Mouse (Mus musculus) thymus, postnatal 36 days (tissue): ENCODE measurements around the gene Dppa3.

Experiments used
- DNase-seq, 2 experiments: peaks; one replicate each; pipeline ENCODE4 v3.0.0; 2022; ENCODE audit warnings: mixed read lengths in 2 of 2

Dppa3 gene

DNA sequence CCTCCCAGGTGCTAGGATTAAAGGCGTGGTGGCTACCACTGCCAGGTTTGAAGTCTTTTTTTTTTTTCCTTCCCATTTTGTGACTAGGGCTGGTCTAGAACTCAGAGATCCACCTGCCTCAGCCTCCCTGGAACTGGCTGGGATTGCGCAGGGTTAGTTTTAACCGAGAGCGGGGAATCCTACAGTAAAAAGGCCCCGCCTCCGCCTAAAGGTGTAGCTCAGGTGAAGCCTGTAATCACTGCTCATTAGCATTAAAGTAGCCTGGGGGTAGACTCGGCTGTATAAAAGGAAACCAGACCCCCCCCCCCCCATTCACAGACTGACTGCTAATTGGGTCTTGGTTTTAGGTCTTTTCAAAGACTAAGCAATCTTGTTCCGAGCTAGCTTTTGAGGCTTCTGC, at the start of gene Dppa3:
Gene Dppa3 (plus strand): TSS at position 301 of the 400 bp plus-strand sequence.
- no peak for DNase-seq

GRCm38 (mm10) chr6:122577030-122577429, 49.2 kb upstream of the Dppa3 start:
- DNase-seq = no peak

DNA sequence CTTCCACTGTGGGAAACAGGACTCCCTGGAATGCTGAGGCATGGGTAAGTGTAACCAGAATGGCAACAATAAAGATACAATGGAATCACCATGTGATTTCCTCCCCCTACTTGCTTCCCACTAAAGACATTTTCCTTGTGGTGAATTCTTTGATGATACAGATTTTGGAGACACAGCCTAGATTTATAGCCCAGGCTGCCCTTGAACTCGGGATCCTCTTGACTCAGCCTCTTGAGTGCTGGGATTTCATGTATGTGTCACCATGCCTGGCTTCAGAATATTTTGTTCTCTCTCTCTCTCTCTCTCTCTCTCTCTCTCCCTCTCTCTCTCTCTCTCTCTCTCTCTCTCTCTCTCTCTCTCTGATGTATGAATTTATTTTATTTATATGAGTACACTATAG, 47.1 kb upstream of the Dppa3 start:
- no peak for DNase-seq

DNA sequence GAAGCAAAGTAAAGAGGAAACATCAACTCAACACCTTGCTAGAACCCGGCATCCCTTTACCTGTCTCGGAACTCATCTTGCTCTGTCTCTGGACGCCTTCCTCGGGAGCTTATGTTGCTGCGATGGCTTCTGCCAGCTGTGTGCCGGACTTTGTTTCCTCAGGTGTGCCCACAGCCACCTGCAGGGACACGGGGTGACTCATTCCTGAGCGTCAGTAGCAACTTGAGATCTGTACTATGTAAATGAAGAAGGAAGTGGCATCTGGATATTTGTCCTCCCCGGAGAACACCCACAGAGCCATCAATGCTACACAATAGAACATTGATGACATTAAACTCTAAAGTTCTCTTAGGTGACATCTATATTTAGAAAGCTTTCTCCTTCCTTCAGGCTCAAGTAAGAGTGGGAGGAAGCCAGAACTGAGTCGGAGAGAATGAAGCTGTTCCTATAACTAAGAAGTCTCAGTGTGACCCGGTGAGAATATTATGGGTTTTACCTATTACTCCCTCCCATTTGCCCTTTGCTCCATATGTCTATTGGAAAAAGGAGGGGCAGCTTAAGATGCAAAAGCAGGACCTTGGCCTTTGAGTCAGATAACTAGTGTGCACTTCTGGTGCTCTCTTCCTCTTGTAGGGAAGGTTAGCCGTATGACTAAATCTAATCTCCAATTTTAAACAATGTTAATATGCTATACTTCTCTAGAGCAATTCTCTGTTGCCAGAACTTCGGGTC, 35.0 kb upstream of the Dppa3 start:
- DNase-seq = no peak

- no peak for DNase-seq
Measured at GRCm38 (mm10) chr6:122592905-122593304, 33.3 kb upstream of the Dppa3 start.

DNA sequence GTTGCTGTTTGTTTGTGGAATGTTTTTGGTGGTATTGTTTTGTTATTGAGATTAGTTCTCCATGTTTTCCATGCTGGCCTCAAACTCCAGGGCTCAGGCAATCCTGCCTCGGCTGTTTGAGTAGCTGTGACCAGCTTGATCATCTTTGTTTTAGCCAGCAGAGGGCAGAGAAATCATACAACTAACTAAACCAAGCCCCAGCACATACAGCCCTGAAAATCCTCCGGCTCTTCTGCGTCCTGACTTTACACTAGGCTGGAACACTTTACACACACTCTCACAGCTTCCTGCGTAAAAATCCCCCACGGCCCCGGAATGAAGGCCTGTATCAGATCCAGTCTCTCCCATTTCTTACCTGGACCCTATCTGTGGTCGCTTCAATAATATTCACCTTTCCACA, 30.6 kb upstream of the Dppa3 start:
- DNase-seq = peak in 1 of 2 experiments; percentile 12

DNA sequence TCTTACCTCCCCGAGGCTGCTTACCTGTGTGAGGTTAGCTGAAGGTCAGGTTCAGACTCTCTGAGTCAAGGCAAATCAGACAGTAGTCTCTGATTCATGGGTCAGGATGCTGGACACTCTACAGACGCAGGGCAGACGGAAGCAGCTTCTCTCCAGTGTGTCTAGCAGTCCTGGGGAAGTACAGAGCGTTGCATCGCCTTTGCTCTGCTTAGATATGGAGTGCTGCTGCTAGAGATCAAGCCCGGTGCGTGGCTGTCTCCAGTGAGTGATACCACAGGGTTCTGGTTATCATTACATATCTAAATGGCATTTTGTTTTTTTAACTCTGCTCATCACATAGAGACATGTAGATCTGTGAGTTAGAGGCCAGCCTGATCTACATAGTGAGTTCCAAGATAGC, 29.6 kb upstream of the Dppa3 start:
- DNase-seq = no peak

- no peak for DNase-seq
Measured at GRCm38 (mm10) chr6:122598014-122598413, 28.2 kb upstream of the Dppa3 start.

DNA sequence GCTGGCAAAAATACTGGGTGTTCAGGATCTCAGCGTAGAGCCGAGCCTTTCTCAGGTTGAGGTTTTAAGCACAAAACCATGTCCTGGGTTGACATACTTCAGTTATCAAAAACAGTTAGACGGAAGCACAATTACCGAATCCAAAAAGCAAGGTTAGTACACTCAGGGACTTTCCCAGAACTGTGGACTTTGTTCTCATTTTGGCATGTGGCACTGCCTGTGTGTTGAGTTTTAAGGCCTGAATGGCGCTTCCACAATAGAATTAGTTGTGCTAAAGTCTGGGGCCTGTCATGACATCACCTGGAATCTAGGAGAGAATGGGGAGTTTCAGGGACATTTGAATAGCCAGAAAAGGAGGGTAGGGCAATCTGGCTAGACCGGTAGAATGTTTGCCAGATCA, 27.8 kb upstream of the Dppa3 start:
- DNase-seq = no peak

- DNase-seq = no peak
Measured at GRCm38 (mm10) chr6:122599054-122599737, 27.0 kb upstream of the Dppa3 start.

GRCm38 (mm10) chr6:122600066-122600646, 26.1 kb upstream of the Dppa3 start:
- DNase-seq = no peak

GRCm38 (mm10) chr6:122601031-122601430, 25.2 kb upstream of the Dppa3 start:
- DNase-seq = no peak

- no peak for DNase-seq
Measured at GRCm38 (mm10) chr6:122601615-122602014, 24.6 kb upstream of the Dppa3 start.

DNA sequence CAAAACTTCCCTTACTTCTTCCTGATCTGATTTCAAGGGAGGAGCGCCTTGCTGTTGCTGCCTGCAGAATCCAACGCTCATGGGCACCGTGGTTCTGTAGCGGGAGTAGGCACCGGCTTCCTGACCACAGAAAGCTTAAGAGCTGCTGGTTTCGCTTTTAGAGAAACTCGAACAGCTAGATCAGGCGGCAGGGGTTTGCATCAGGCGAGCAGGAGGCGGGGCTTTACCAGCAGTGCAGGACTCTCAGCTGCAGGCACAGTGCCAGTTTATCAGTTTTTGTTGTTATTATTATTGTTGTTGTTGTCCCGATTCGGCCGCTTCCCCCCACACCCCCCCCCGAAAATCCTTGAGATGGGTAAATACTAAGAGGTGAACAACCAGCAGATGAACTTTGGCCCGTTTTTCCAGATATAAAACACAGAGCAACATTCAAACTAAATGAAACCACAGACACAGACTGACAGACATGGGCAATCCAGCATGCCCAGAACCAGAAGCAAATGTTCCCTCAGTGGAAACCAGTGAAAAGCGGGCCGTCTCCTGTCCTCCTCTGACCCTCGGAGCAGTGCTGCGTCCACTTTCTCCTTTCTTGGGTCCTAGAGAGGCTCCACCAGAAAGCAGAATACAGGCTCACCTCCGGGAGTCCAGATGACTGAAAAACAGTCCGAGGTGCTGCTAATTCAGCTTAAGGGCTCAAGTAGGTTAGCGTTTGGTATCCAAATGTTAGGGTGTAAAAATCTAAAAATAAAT, 23.8 kb upstream of the Dppa3 start, which contains the start of gene Apobec1:
Gene Apobec1 (minus strand): TSS at position 203 of the 750 bp plus-strand sequence.
- DNase-seq = peak; percentile 77 to 86

DNA sequence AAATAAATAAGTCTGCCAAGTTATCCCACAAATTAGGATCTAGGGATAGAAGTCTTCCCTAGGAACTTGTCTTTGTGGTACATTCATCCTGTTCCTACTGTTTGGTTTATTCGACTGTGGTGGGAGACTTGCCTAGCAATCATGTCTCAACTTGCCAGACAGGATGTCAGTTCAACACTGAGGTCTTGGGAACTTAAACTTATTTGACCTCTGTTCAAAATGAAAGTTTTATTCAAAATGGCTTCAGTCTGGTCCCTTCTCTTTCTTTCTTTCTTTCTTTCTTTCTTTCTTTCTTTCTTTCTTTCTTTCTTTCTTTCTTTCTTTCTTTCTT, 23.3 kb upstream of the Dppa3 start:
- DNase-seq = no peak

GRCm38 (mm10) chr6:122604260-122604659, 21.9 kb upstream of the Dppa3 start:
- no peak for DNase-seq

- DNase-seq = peak in 1 of 2 experiments; percentile 23
Measured at GRCm38 (mm10) chr6:122605483-122605882, 20.7 kb upstream of the Dppa3 start.

DNA sequence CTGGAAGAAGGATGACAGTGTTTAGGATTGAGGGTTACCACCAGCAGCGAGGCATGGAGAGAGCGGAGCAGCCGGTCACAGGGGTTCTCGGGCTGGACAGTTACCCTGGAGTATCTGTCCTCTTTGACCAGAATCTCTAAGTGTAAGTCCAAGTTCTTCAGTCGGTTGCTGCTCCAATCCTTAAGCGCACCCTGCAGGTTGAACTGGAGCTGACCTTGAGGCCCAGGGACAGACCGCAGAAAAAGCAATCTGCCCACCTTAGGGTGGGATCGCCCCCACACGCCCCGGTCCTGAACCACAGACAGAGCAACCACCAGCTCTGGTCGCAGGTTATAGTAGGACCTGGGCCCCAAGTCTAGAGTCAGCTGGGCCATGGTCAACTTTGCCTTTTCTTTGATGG, 19.5 kb upstream of the Dppa3 start:
- DNase-seq = no peak

DNA sequence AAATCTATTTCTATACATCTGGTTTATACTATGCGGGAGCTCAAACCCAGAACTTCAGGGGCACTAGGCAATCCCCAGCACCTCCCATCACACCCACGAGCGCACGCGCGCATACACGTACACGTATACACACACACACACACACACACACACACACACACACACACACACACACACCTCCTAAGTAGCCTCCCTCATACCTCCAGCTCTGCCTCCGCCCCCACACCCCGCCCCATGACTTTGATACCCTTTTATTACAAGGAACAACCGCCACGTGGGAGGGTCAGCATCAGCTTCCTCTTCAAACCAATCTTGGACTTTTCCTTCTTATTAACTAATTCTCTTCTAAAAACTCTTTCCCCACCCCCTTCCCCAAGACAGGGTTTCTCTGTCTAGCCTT, 18.5 kb upstream of the Dppa3 start:
- no peak for DNase-seq

DNA sequence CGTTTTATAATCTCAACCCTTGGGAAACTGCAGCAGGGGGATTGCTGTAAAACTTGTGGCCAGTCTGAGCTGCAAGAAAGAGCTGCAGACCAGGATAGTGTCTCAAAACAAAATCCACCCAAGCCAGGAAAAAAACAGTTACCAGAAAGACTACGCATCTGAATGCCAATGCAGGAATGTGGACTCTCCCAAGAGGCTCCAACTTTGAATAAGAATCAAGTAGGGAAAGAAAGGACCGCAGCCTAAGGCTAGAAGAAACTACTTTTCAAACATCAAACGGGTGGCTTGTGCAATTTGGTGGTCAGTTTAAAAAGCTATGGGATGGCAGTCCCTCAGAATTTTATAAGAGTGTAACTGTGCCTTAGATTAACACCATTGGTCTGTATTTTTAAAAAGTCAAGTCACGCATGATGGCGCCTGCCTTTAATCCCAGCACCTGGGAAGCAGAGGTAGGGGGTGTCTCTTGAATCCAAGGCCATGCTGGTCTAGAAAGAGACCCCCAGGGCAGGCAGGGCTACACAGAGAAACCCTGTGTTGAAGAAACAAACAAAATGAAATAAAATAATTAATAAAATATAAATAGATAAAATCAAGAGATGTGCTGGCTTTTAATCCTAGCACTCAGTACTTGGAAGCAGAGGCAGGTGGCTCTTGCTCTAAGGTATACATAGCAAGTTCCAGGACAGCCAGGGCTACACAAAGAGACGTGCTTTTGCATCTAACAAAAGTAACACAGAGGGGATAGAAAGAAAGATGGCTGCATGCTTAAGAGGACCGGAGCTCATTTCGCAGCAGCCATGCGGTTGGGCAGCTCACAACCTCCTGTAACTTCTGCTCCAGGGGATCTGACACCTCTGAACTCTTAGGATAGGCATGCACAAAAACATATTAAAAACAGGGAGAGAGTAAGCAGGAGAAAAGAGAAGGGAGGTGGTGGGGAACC, 17.5 kb upstream of the Dppa3 start:
- no peak for DNase-seq

DNA sequence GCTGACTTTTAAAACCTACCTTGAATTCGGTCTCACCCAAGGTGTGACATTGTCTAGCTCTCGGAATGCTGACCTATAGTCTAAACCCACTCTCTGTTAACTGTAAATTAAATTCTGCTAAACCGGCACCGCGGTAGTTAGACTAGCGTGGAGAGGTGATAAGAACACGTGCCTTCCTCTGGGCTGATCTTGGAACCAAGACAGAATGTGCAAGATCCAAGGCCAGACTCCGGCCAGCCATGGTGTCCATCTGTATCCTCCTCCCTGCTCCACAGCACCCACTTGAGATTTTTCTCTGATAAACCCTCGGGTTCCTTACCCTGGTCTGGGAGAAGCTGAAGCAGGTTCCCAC, 16.9 kb upstream of the Dppa3 start:
- no peak for DNase-seq

DNA sequence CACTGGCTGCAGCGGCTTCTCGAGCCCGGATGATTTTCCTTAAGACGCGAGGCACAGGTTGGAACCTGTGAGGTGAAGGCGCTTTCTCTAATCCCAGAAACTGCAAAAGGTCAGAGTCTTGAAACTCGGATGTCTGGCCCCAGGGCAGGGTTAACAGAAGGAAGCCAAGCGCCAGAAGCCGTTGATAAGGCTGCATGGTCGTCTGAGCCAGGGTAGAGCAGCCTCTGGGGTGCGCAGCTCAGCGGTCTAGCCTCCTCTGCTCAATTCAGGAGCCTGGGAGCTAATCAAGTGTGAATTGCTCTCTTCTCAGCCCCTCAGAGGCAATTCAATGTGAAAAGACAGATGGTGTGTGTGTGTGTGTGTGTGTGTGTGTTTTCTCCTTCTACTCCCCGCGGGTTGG, 16.4 kb upstream of the Dppa3 start, which contains the start of gene Gdf3:
Gene Gdf3 (minus strand): TSS at position 317 of the 400 bp plus-strand sequence.
- DNase-seq = no peak
